Mouse (Mus musculus): ENCODE results near the gene Gm2832. TPM values are rescaled to one million over a fixed set of nuclear protein-coding genes. Genes with fewer than 3 reads are reported as not detected.

Gene Gm2832
- polyA plus RNA-seq (2014; fragmentation: Illumina TruSeq; extraction: RNeasy Lipid Tissue Mini Kit (QIAGEN cat#74804); ENCODE audit: low read depth, low replicate concordance): not detected

DNA sequence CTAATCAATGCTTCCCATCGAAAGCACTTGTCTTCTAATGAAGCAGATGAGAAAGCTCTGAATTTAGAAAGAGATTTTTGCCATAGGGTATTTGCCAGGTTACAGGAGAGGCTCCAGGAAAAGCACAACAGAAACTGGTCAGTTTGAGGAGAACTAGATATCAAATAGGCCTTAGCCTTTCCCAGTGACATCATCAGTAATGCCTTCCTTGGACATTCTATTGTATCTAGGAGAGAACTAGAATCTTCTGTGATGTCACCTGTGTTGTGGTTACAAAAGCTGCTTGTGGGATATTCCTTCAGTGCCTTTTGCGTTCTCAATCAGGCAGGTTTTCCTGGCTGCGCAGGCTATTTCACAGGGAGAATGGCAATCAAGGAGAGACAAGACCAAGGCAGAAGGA is at the start of gene Gm2832:
Gm2832 (plus strand) TSS at position 301 of the 400 bp plus-strand sequence.

Other genes starting within 250 kb of the Gm2832 start
- 1.4 TPM for gene Dydc2, start 209.6 kb upstream of the Gm2832 start, polyA plus RNA-seq (2014; fragmentation: Illumina TruSeq; extraction: RNeasy Lipid Tissue Mini Kit (QIAGEN cat#74804); ENCODE audit: low read depth, low replicate concordance)
- gene Dydc1, start 205.9 kb upstream of the Gm2832 start, polyA plus RNA-seq (2014; fragmentation: Illumina TruSeq; extraction: RNeasy Lipid Tissue Mini Kit (QIAGEN cat#74804); ENCODE audit: low read depth, low replicate concordance): 1.6 TPM
- gene Mat1a, start 173.8 kb upstream of the Gm2832 start, polyA plus RNA-seq (2014; fragmentation: Illumina TruSeq; extraction: RNeasy Lipid Tissue Mini Kit (QIAGEN cat#74804); ENCODE audit: low read depth, low replicate concordance): 0.47 TPM
- gene Sftpa1, start 147.0 kb upstream of the Gm2832 start, polyA plus RNA-seq (2014; fragmentation: Illumina TruSeq; extraction: RNeasy Lipid Tissue Mini Kit (QIAGEN cat#74804); ENCODE audit: low read depth, low replicate concordance): not detected
- not detected for gene Mbl1, start 127.3 kb upstream of the Gm2832 start, polyA plus RNA-seq (2014; fragmentation: Illumina TruSeq; extraction: RNeasy Lipid Tissue Mini Kit (QIAGEN cat#74804); ENCODE audit: low read depth, low replicate concordance)
- 0.25 TPM for gene Sftpd, start 93.7 kb upstream of the Gm2832 start, polyA plus RNA-seq (2014; fragmentation: Illumina TruSeq; extraction: RNeasy Lipid Tissue Mini Kit (QIAGEN cat#74804); ENCODE audit: low read depth, low replicate concordance)
- gene Gm5798, start 69.8 kb downstream of the Gm2832 start, polyA plus RNA-seq (2014; fragmentation: Illumina TruSeq; extraction: RNeasy Lipid Tissue Mini Kit (QIAGEN cat#74804); ENCODE audit: low read depth, low replicate concordance): not detected
- gene Gm7945, start 107.6 kb downstream of the Gm2832 start, polyA plus RNA-seq (2014; fragmentation: Illumina TruSeq; extraction: RNeasy Lipid Tissue Mini Kit (QIAGEN cat#74804); ENCODE audit: low read depth, low replicate concordance): not detected
- not detected for gene Gm6482, start 129.5 kb downstream of the Gm2832 start, polyA plus RNA-seq (2014; fragmentation: Illumina TruSeq; extraction: RNeasy Lipid Tissue Mini Kit (QIAGEN cat#74804); ENCODE audit: low read depth, low replicate concordance)
- gene Gm7954, start 174.7 kb downstream of the Gm2832 start, polyA plus RNA-seq (2014; fragmentation: Illumina TruSeq; extraction: RNeasy Lipid Tissue Mini Kit (QIAGEN cat#74804); ENCODE audit: low read depth, low replicate concordance): not detected
- gene Gm3486, start 210.7 kb downstream of the Gm2832 start, polyA plus RNA-seq (2014; fragmentation: Illumina TruSeq; extraction: RNeasy Lipid Tissue Mini Kit (QIAGEN cat#74804); ENCODE audit: low read depth, low replicate concordance): 1.2 TPM

Measured in adipose tissue, adult 10 weeks (tissue).